Mouse (Mus musculus) liver (tissue): ENCODE measurements around the gene Taok2.
"Not testable (repeated sequence)": the region's sequence is repeated elsewhere in the genome, so short reads cannot be mapped to it uniquely, and the experiment has no call there.

ENCODE experiments used
- DNase-seq: peaks from one replicate; pipeline ENCODE4 v3.0.0-alpha.2; 2020; ENCODE audit warnings: mixed read lengths

The Taok2 gene

DNA sequence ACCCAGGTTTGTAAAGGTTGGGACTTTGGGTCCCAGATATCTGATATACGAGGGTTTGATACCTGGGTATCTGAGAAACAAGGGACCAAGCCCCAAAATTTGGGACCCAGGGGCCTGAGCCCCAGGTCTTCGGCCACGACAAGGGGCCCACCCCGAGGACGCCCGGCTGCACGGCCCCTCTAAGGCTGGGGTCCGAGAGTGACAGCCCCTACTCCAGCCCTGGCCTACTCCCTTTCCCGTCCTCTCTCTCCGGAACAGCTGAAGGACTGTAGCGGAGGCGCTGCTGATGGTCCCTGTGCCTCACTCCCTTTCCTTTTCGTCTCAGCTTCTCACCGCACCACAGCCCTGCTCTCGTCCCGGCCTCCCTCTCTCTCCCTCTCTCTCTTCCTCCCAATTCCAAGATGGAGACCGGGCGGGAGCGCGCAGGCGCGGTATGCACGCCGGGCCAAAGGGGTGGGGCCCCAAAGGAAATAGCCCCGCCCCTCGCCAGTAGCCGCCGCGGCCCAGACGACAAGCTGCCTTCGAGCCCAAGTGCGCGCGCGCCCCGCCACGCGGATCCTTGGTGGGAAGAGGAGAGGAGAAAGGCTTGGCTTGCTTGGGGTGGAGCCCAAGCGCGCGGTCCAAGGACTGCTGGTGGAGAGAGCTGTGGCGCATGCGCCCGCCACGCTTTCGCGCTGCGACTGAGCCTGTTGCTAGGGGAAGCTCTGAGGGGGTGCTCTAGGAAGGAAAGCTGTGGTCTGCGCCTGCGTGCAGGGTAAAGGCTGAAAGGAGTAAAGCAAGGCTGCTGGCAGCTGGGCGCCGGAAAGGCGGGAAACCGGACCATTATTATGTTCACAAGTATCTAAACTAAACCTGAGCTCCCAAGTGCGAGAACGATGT, at the start of gene Taok2:
Gene Taok2 (minus strand): TSS at position 418 of the 879 bp plus-strand sequence.
- DNase-seq: peak; percentile 99

DNA sequence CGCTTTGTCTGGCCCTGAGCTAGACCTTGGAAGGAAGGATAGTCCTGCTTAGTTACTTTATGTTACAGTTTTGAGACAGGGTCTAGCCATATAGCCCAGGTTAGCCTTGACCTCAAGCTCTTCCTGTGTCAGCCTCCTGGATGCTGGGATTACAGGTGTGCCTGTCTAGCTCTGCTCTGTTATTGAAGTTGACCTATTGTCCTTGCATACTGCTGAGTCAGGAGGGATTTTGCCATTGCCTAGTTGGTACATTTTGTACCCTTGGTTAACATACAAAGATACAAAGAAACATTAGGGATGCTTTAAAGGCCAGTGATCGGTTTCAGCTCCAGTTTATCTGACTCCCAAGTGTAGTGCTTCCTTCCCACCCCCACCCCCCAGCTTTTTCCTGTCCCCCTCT, 48.1 kb upstream of the Taok2 start:
- no peak for DNase-seq

DNA sequence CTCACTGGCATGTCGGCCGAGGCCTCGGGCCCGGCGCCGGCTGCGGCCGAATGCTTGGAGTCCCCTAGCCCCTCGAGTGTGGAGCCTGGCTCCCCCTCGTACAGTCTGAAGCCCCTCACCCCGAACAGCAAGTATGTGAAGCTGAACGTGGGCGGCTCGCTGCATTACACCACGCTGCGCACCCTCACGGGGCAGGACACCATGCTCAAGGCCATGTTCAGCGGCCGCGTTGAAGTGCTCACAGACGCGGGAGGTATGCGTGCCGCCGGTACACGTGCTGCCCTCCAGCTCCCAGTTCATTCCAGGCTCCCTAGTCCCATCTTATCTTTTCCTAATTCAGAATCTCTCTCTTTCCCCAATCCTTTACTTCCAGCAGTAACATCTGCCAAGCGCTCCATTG, 44.5 kb upstream of the Taok2 start:
- peak; percentile 35 for DNase-seq

DNA sequence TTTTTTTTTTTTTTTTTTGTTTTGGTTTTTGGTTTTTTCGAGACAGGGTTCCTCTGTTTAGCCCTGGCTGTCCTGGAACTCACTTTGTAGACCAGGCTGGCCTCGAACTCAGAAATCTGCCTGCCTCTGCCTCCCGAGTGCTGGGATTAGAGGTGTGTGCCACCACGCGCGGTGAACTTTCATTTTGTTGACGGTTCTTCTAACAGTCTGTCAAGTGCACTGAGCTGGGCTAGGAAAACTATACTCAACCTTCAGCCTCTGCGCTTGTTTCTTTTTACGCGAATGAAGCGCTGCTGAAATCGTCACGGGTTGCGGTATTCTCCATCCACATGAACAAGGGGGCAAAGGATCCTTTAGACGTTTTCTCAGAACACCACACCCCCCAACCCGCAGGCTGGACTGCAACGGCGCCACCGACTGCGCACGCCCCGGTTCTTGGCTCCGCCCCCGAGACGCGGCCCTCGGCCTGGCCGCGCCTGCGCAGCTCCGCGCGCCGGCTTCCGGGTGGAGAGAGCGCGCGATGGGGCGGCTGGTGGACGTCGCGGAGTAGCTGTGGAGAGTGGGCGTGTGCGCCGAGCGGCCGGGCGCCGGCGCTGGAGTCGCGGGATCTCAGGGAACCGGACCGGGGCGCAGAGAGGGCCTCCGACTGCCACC, 44.0 kb upstream of the Taok2 start, which contains the start of gene Kctd13:
Gene Kctd13 (plus strand): TSS at position 496 of the 654 bp plus-strand sequence.
- DNase-seq: peak; percentile 95

DNA sequence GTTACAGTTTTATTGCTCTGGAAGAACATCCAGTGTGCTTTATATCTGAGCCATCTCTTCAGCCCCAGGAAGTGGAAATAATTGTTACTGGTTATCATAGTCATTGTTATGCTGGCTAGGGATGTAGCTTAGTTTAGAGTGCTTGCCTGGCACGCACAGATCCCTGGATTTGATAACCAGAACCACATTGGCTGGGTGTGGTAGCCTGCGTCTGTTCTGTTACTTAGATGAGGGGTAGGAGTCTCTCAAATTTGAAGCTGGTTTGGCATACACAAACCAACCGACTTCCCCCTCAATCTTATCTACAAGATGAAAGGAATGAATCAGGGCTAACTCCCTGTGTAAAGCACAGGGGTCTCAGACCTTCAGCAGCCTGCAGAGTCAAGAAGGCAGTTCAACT, 41.8 kb upstream of the Taok2 start:
- peak; percentile 58 for DNase-seq

DNA sequence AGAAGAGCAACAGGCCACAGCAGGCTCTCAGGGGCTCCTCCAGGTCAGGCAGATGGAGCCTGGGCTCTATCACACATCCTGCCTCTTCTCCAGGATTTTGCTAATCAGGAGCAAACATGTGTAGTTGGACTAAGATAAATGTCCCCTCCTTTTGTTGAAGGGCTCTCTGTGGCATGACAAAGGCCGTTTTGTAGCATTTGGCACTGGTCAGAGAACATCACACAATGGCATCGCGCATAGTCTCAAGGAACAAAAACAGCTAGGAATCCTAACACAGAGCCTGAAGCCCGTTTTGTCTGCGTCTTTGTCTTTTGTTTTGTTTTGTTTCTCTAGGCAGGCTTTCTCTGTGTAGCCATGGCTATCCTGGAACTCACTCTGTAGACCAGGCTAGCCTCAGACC, 39.5 kb upstream of the Taok2 start:
- no peak for DNase-seq

DNA sequence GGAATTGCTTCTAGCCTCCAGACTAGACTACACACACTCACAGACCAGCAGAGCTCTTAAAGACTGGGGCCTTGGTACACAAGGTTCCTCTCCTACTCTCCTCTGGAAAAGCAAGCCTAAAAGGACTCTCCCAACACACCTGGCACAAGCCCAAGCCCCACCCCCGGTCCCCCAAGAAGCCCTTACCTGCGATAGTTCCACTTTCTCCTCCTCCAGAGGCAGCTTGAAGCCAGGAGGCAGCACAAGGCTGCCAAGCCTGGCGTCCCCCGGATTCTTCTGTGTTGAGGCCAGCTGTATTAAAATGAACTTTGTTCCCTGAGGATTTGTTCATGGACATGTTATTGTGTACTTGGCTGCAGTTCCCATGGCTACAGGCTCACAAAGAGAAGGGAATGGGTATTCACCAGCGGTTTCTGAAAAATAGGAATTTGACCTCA, 38.1 kb upstream of the Taok2 start, which contains the start of gene Tmem219:
Gene Tmem219 (minus strand): TSS at position 294 of the 437 bp plus-strand sequence.
- no peak for DNase-seq

DNA sequence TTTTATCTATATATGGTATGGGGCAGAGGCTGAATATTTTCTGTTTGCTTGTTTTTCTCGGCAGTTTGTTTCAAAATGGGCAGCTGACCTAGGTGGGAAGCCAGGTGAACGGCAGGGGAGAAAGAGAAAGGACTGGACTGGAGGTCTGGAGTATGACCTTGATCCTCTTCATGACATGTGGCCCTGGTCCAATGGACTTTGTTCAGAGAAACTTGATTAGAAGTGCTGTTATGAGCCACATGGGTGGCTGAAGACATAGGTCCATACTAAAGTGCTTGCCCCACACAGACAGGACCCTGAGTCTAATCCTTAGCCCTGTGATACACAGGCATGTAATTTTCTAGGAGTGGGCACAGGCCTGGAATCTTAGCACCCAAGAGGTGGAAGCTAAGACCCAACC, 37.1 kb upstream of the Taok2 start:
- no peak for DNase-seq

DNA sequence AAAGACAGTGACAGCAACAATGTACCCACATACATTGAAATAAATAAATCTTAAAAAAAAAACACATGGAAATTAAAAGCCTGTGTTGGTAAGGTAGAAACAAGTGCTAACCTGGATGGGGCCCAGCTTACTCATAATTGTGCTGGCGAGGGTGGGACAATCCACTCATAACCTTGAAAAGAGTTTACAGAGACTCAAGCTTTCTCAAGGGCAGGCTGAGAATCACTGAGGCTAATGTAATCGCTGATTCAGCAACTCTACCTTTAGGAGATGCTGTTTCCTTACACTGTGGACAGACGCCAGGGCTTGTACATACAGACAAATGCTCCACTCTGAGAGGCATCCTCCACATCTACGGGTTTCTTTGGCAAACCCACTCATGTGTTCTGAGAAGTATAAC, 35.5 kb upstream of the Taok2 start:
- no peak for DNase-seq

DNA sequence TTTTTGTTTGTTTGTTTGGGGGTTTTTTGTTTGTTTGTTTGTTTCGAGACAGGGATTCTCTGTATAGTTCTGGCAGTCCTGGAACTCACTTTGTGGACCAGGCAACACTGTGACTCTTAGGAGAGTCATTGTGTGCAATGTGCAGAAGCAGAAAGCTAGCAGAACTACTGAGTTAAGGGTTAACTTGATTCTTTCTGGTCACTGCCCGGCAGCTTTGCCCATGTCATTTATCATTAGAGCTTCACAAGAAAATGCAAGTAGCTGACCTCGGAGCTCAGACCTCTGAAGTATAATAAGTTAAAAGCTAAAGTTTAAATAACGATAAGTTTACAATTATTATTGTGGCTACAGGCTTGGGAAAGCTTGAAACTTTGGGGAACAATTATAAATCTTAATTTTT, 33.9 kb upstream of the Taok2 start:
- not testable (repeated sequence) for DNase-seq

DNA sequence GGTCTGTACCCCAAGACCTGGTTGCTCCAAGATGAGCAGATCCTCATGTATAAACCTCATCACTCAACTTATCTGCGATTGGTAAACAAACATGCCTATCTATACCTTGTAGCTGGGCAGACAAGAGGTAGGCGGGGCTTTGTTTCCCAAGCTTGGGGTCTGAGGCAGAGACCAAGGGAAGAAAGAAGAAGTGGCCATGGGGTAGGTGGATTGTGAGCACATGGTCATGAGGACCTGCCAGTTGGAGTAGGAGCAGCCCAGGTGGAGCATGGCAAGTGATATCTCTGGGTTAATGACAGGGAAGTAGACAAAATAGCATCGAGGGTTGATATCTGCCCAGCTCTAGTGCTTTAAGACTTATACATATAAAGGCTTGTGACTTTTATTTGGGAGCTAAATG, 30.3 kb upstream of the Taok2 start:
- no peak for DNase-seq

DNA sequence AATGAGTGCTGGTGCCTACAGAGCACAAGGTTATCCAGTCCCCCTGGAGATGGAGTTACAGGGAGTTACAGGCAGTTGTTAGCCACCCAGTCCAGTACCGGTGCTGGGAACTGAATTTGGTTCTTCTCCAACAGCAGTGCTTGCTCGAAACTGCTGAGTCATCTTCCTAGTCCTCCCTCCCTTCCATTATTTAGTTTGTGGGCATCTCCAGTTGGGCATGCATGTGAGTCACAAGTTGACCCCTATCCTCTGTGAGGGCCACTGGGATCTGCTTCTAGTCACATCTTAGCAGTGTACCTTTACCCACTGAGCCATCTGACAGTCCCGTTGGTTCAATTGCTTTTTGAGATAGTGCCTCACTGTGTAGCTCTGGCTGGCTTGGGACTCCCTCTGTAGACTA, 21.1 kb upstream of the Taok2 start:
- no peak for DNase-seq

DNA sequence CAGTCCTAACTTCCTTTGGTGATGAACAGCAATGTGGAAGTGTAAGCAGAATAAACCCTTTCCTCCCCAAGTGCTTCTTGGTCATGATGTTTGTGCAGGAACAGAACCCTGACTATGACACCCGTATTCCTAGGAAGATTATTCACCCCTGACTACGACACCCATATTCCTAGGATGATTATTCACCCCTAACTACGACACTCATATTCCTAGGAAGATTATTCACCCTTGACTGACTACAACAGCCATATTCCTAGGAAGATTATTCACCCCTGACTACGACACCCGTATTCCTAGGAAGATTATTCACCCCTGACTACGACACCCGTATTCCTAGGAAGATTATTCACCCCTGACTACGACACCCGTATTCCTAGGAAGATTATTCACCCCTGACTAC, 15.3 kb upstream of the Taok2 start:
- not testable (repeated sequence) for DNase-seq

DNA sequence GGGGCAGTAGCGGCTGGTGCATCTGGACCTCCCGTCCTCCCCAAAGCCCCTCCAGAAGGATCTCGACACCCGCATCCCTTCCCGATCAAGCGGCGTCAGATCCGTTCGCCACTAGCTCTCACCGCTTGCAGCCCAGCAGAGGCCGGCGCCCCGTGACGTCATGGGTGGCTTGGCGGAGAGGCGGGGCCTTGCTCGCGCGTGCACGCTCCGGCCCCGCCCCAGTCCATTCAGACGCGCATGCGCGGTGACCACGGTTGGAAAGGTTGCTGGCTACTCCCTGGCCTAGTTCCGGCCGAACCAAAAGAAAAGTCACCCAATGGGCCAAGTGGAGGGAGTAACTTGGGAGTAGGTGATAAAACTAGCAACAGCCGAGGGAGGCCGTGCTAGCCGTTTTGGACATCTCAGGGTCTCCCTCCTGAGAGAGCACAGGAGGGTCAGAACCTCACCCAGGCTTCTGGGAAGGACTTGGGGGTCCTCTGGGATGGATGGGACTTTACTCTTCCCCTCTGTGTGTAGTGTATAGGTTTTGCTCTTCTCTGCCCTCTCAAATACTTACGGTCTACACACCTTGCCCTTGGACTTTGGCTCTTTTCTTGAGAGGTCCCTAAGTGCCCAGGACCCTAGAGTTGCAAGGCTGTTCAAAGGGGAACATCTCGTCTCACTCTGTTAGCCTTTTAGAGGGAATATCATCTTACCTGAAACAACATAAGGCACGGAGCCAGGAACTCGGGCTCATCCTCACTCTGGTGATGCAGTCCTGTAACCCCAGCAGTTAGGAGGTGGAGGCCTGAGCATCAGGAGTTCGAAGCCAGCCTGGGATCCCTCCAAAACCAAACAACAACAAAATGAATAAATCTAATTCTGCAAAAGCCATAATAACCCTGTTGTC, 13.8 kb upstream of the Taok2 start:
- DNase-seq: peak; percentile 99

DNA sequence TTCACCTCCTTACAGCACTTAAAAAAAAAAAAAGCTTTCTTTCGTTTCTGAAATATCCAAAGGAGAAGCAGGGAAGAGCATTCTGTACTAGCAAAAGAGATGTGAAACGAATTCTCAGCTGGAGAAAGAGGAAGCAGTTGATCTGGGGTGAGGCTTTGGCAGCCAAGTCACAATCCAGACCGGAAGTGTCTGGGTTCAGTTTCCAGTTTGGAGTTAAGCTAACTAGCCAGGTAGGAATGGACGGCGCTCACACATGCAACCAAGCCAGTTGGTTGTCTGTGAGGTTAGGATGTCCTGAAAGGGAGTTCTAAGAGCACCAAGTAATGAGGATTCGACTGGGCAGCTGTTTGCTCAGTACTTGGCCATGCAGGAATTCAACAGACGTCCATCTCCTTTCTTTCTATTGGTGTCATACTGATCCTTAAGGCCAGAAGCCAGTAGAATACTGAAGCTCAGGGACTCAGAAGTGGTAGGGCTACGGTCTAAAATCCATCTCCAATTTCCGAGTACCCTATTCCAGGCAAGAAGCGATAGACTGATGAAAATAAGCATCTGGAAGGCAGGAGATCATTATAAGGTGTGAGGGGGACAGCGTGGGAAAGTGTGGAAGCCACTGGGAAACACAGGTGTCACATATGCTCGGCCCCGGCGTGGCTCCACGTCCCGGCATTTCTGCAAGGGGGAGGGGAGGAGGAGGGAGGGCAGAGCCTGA, 13.0 kb upstream of the Taok2 start:
- peak; percentile 25 for DNase-seq

DNA sequence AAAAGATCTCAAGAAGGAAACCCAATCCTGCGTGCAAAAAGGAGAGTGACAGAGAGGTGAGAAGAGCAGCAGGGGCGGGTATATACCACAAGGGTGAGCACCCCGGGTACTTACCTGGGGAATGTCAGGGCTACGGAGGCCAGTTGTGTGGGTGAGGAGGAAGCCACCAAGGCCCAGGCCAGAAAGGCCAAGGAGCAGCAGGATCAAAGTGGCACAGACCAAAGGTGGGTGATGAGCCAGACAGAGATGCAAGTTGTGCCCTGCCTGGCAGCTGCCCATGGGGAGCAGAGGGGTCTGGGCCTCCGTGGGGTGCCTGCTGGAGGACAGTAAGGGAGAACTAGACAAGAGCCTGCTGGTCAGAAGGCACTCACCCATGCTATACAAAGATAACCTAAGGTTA, 12.4 kb upstream of the Taok2 start:
- no peak for DNase-seq

DNA sequence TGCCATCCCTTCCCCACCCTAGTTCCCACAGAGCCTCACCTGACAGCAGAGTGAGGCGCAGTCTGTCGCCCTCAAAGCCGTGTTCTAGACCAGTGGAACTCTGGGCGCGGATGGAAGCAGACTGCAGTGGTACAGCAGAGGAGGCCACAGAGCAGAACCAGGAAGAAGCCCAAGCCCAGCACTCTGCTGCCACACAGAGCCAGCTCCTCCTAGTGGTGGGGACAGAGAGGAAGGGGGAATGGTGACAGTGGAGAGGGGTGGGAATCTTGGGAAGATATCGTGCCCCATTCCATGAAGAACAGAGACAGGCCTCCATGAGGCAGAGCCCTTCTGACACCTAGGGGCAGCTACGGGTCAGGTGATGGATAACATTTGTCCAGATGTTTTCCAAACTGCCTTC, 4.3 kb upstream of the Taok2 start:
- no peak for DNase-seq

DNA sequence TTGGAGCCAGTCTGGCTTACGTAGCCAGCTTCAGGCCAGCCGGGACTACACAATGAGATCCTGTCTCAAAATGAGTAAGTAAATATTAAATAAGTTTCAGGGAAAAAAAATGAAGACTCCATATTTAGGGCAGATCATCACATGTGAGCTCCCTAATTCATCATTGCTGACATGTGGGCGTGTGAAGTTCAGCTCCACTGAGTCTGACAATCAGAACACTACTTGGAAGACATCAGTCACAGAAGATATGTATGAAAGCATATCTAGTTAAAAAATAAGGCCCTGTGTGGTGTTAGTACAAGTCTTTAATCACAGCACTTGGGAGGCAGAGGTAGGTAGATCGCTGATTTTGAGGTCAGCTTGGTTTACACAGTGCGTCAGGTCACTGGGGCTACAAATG, 2.8 kb upstream of the Taok2 start:
- no peak for DNase-seq

DNA sequence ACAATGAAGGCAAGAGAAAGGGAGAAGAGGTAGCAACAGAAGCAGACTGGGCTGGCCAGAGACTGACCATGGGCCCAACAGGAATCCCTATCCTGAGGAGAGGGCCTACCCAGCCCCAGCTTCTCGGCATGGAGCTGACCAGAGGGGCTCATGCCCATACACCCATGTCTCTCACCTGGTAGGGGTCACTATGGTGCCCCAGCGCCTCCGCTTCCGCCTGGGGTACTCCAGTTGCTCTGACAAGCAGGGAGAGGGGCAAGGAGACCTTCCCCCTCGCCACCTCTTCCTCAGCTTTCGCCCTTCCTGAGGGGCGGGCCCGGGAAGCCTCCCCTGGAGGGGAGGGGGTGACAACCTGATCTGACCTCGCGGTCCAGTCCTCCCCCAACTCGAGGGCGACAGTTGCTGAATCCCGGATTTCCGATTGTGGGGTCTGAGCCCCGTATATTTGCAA, 747 bp downstream of the Taok2 start:
- peak; percentile 42 for DNase-seq

DNA sequence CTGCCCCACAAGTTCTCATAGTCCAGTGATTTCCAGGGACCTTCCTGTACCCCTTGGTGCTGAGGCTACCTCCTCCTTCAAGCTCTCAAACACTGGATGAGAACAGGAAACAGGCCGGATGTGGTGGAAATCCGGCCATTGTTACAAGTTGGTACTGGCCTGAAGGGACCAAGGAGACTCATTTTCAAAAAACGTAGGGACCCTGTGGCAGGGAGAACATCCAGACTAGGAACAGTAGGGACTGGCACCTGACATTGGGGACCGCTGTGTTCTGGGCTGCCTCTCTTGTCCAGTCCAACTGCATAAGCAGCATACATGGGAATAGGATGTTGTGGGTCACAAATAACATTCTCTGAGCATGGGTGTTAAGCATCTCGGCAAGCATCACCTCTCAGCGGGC, 3.5 kb downstream of the Taok2 start:
- no peak for DNase-seq

DNA sequence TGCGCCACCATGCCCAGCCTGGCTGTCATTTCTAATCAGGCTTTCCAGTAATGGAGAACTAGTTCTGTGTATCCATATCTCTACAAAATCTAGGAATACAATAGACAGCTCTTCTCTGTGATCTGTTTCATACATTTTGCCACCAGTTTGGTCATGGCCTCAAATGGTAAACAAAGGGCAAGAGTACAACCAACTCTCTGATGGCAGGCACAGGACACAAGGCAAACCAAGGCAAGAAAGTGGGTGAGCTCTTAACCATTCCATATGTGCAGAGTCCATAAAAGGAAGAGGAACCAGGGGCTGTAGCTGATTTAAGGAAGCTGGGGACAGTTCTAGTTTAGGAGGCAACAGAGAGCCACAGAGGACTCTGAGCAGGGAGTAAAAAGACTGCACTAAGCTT, 7.3 kb downstream of the Taok2 start:
- DNase-seq: no peak

DNA sequence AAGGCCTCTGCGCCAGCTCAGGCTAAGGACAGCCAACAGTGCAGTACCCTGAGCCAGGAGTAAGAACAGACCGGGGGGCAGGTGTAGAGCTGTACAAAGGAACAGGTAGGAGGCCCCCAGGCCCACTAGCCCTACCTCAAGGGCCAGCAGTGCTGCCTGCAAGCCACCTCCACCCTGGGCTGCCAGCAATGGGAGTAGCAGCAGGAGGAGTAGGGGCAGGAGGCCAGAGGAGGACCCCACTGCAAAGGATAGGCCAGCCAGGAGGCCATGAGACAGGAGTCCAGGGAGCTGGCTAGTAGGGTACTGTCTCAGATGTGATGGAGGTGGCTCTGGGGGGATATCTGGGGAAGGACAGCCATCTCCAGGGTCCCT, 14.0 kb downstream of the Taok2 start:
- DNase-seq: no peak
